Mouse (Mus musculus): ENCODE data around the gene Tdrd5. TPM values are rescaled to one million over a fixed set of nuclear protein-coding genes. Genes with fewer than 3 reads are reported as not detected.
A peak's percentile ranks its signal among the peaks of the same experiment; 100 is the strongest.

Tdrd5 gene
- total and polyA plus RNA-seq, 2 experiments from 2014 or later: not detected

DNA sequence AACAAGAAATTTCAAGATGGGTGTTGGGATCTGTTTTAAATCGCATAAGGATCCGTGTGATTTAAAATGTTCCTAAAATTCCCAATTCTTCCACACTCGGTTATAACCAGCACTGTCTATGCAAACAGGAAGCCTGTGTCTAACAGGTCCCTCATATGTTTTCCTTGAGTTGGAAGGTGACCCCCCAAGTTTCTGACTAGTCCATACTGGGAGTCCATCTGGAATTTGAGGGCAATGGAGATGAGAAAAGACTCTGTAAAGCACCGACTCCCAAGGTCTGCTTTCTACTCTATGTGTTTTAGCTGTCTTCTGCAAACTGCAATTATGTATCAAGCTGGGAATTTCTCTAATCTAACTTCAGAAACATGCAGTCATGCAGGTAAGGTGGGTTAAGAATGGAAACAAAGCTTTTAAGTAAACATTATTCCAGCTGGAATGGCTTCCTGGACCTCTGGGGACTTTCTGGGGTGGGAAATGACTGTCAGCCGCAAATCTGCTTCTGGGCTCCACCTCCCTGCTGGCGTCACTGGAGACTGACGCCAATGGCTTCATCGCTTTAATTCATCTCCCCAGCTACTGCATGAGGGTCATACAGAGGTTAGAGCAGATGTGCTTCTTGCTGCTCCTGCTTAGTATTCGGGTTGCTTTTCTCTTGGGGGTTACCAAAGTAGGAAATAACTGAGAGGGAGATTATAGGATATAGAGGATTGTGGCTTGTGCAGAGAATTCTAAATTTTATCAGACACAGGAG lies 73.0 kb downstream of the Tdrd5 start:
- peak; percentile 56 for DNase-seq (ENCODE audit: low spot score)
- Histone ChIP-seq H3K4me1 (ENCODE audit: control insufficient read depth, insufficient read depth) (no peaks in the 10 kb centered on the region; the same call in 1 of the 2 replicates), H3K4me2 (ENCODE audit: low read depth, low read length) (peak overlapping the region; percentile 7; the same call in 1 of the 2 replicates), H3K9ac (replicated peaks; ENCODE audit: low read depth, low read length) (no peak overlapping the region), H3K9me3 (replicated peaks; ENCODE audit: control insufficient read depth, low read length) (no peaks in the 10 kb centered on the region), H3K27ac (ENCODE audit: low read depth) (peak overlapping the region; percentile 43), H3K36me3 (replicated peaks; ENCODE audit: control insufficient read depth, insufficient read depth, low read length) (no peaks in the 10 kb centered on the region), H3K4me3 (ENCODE audit: low read depth, low read length) (no peak overlapping the region), H3K27me3 (ENCODE audit: control insufficient read depth, insufficient read depth, low read length) (no peaks in the 10 kb centered on the region)
- no peak for TF ChIP-seq EP300 (IDR thresholded peaks at IDR 0.05; ENCODE audit: low read depth)
- TF ChIP-seq CTCF (IDR thresholded peaks at IDR 0.05; ENCODE audit: low read depth): no peak
- peak; percentile 72; the same call in 1 of the 2 replicates for ATAC-seq (ENCODE audit: insufficient read depth, low read depth)
- WGBS: 27% methylated on average over 9 of the region's 9 CpGs

DNA sequence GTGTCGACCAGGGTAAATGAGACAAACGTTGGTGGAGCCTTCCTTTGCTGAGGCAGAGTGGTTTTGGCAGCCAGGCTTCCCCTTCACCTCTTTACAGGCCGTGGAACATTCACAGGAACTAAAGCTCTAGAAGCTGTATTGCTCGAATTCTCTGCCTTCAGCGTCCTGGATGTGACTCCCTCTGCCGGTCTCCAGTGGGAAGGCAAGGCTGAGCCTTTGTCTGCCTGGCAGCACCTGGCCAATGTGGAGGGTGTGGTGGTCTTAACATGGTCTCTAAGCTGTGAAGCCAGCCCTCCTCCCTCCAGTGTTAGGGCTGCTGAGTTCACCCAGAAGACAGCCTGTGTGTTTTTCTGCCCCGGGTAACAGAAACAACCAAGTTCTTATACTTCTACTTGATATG lies 74.0 kb downstream of the Tdrd5 start:
- no peaks in the 10 kb centered on the region for H3K9me3 ChIP-seq (replicated peaks; ENCODE audit: control insufficient read depth, low read length)
- H3K9ac ChIP-seq (replicated peaks; ENCODE audit: low read depth, low read length): no peak overlapping the region
- no peaks in the 10 kb centered on the region for H3K27me3 ChIP-seq (ENCODE audit: control insufficient read depth, insufficient read depth, low read length)
- ATAC-seq (ENCODE audit: insufficient read depth, low read depth) (peak; percentile 70), DNase-seq (ENCODE audit: low spot score) (peak; percentile 86)
- H3K27ac ChIP-seq (ENCODE audit: low read depth): no peak overlapping the region; the same call in 1 of the 2 replicates
- no peak overlapping the region for H3K4me2 ChIP-seq (ENCODE audit: low read depth, low read length)
- TF ChIP-seq CTCF (IDR thresholded peaks at IDR 0.05; ENCODE audit: low read depth): peak; percentile 91
- TF ChIP-seq EP300 (IDR thresholded peaks at IDR 0.05; ENCODE audit: low read depth): no peak
- no peak overlapping the region for H3K4me3 ChIP-seq (ENCODE audit: low read depth, low read length)
- 14% methylated on average over 7 of the region's 7 CpGs for WGBS
- no peaks in the 10 kb centered on the region for H3K36me3 ChIP-seq (replicated peaks; ENCODE audit: control insufficient read depth, insufficient read depth, low read length)
- no peaks in the 10 kb centered on the region; the same call in 1 of the 2 replicates for H3K4me1 ChIP-seq (ENCODE audit: control insufficient read depth, insufficient read depth)

DNA sequence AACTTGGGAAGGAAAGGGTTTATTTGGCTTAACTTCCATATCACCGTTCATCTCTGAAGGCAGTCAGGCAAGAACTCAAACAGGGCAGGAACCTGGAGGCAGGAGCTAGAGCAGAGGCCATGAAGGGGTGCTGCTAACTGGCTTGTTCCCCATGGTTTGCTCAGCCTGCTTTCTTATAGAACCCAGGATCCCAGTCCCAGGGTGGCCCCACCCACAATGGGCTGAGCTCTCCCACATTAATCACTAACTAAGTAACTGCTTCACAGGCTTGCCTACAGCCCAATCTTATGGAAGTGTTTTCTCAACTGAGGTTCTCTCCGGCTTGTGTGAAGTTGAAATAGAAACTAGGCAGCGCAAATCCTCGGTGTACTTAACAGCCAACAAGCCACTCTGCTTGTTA lies 74.7 kb downstream of the Tdrd5 start:
- 74% methylated on average over 4 of the region's 4 CpGs for WGBS
- no peak overlapping the region for H3K4me3 ChIP-seq (ENCODE audit: low read depth, low read length)
- TF ChIP-seq EP300 (IDR thresholded peaks at IDR 0.05; ENCODE audit: low read depth) (no peak), CTCF (IDR thresholded peaks at IDR 0.05; ENCODE audit: low read depth) (no peak)
- DNase-seq (ENCODE audit: low spot score): no peak
- H3K27me3 ChIP-seq (ENCODE audit: control insufficient read depth, insufficient read depth, low read length): no peaks in the 10 kb centered on the region
- H3K27ac ChIP-seq (ENCODE audit: low read depth): no peak overlapping the region
- H3K4me2 ChIP-seq (ENCODE audit: low read depth, low read length): no peak overlapping the region
- no peaks in the 10 kb centered on the region for H3K9me3 ChIP-seq (replicated peaks; ENCODE audit: control insufficient read depth, low read length)
- no peaks in the 10 kb centered on the region for H3K36me3 ChIP-seq (replicated peaks; ENCODE audit: control insufficient read depth, insufficient read depth, low read length)
- H3K9ac ChIP-seq (replicated peaks; ENCODE audit: low read depth, low read length): no peak overlapping the region
- H3K4me1 ChIP-seq (ENCODE audit: control insufficient read depth, insufficient read depth): no peaks in the 10 kb centered on the region; the same call in 1 of the 2 replicates
- no peak for ATAC-seq (ENCODE audit: insufficient read depth, low read depth)

DNA sequence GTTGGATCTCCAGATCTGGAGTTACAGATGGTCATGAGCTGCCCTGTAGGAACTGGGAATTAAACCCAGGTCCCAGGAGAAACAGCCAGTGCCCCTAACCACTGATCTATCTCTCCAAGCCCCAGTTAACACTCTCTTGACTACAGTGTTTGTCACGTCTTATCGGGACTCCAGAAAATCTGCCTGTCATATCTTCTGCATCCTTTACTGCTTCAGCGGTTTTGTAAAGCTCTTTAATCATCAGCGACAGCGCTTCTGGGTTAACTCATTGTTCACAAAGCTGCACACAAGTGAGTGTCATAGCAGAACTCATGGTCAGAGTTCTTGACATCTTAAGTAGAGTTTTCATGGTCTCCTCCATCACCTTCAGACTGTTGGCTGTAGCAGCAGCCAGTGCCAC lies 76.6 kb downstream of the Tdrd5 start:
- Histone ChIP-seq H3K4me2 (ENCODE audit: low read depth, low read length) (no peak overlapping the region), H3K27me3 (ENCODE audit: control insufficient read depth, insufficient read depth, low read length) (no peaks in the 10 kb centered on the region), H3K9me3 (replicated peaks; ENCODE audit: control insufficient read depth, low read length) (no peaks in the 10 kb centered on the region), H3K4me1 (ENCODE audit: control insufficient read depth, insufficient read depth) (peaks cover 12% of the 10 kb centered on the region), H3K4me3 (ENCODE audit: low read depth, low read length) (no peak overlapping the region), H3K27ac (ENCODE audit: low read depth) (no peak overlapping the region), H3K9ac (replicated peaks; ENCODE audit: low read depth, low read length) (no peak overlapping the region), H3K36me3 (replicated peaks; ENCODE audit: control insufficient read depth, insufficient read depth, low read length) (no peaks in the 10 kb centered on the region)
- TF ChIP-seq CTCF (IDR thresholded peaks at IDR 0.05; ENCODE audit: low read depth) (no peak), EP300 (IDR thresholded peaks at IDR 0.05; ENCODE audit: low read depth) (no peak)
- DNase-seq (ENCODE audit: low spot score) (no peak), ATAC-seq (ENCODE audit: insufficient read depth, low read depth) (no peak)
- WGBS: 39% methylated on average over 5 of the region's 5 CpGs

DNA sequence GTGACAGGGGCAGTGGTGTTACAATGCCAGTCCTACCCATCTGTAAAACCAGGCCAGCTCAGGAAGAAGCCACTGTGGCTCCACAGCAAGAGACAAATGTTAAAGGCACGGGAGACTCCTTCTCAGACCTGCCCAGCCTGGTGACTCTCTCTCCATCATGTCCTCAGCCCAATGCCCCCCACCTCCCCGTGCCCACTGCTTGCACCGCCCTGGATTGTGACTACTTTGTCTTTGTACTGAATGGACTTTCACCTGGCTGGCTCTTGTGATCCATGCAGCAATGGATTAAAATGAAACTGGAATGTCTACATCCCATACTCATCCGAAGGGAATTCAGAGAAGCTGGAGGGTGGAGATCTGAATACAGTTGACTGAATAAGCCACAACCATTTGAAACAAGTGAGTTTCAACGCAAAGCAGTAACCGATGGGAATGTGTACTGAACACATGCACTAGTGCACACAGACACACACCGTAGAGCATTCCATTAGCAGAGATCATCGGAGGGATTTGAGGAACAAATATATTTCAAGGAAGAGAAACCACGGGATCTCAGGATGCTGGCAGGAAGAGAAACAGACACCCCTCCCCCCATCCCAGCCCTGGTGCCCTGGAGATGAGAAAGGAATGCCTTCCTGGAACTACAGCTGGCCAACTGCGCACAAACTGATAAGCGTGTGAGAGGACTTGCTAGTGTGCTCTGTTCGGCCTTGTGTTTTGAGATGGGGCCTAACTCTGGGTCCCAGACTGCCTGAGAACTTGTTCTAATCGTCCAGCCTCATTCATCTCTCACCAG lies 81.1 kb downstream of the Tdrd5 start:
- H3K36me3 ChIP-seq (replicated peaks; ENCODE audit: control insufficient read depth, insufficient read depth, low read length): no peaks in the 10 kb centered on the region
- TF ChIP-seq CTCF (IDR thresholded peaks at IDR 0.05; ENCODE audit: low read depth) (no peak), EP300 (IDR thresholded peaks at IDR 0.05; ENCODE audit: low read depth) (peak; percentile 91)
- H3K9me3 ChIP-seq (replicated peaks; ENCODE audit: control insufficient read depth, low read length): no peaks in the 10 kb centered on the region
- H3K27ac ChIP-seq (ENCODE audit: low read depth): peak overlapping the region; percentile 84
- 29% methylated on average over 13 of the region's 13 CpGs for WGBS
- H3K9ac ChIP-seq (replicated peaks; ENCODE audit: low read depth, low read length): no peak overlapping the region
- ATAC-seq (ENCODE audit: insufficient read depth, low read depth) (peak; percentile 89), DNase-seq (ENCODE audit: low spot score) (peak; percentile 89)
- H3K4me3 ChIP-seq (ENCODE audit: low read depth, low read length): no peak overlapping the region
- H3K27me3 ChIP-seq (ENCODE audit: control insufficient read depth, insufficient read depth, low read length): no peaks in the 10 kb centered on the region
- no peak overlapping the region for H3K4me2 ChIP-seq (ENCODE audit: low read depth, low read length)
- H3K4me1 ChIP-seq (ENCODE audit: control insufficient read depth, insufficient read depth): peaks cover 29% of the 10 kb centered on the region
